Mouse (Mus musculus): ENCODE measurements around the gene Cpt1c. TPM values are rescaled to one million over a fixed set of nuclear protein-coding genes. Genes with fewer than 3 reads are reported as not detected.
A peak's percentile ranks its signal among the peaks of the same experiment; 100 is the strongest.

Cpt1c gene
- total RNA-seq, 2 experiments from 2014 or later: 9.3 to 12.8 TPM

DNA sequence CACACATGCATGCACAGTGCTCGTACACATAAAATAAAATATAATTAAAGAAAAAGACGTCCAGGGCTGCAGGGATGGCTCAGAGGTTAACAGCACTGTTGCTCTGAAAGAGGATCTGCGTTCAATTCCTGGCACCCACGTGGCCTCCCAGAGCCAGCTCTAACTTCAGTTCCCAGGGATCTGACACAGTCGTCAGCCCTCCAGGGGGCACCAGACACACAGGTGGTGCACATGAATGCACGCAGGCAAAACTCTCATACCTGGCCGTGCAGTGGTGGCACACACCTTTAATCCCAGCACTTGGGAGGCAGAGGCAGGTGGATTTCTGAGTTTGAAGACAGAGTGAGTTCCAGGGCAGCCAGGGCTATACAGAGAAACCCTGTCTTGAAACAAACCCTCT is 8.7 kb downstream of the Cpt1c start:
- DNase-seq (ENCODE audit: low spot score in 2 of 2): no peak

DNA sequence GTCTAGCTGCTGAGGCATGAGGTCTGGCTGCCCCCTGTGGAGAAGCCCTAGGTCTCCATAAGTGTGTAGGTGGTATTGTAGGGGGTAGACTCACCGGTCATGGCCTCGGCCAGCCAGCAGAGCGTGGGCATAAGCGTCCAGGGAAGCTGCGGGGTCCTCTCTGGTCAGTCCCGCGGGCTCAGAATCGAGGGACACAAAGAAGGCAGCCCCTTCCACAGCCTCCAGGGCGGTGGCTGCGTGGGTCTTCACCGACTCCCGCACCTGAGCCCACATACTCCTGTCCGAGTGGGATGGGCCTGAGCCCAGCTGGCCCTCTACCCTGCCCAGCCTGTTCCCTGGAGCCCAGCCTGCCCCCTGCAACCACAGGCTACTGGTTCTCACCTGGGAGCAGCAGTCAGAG is 9.7 kb downstream of the Cpt1c start:
- DNase-seq (ENCODE audit: low spot score in 2 of 2): no peak

DNA sequence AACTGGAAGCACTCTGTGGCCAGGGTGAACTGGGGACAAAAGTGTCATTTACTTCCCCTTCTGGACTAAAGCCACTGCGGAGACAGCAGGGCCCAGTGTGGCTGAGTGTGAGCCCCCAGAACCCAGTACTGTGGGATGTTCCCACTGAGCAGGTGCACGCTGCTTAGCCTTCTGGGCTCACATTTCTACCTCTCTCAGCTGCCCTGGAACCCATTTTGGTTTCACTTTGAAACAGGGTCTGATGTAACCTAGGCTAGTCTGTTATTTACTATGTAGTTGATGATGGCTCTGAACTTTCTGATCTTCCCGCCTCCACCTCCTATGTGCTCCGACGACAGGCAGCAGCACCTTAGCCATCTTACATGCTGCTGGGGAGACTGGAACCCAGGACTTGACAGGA is 11.8 kb downstream of the Cpt1c start:
- no peak for DNase-seq (ENCODE audit: low spot score in 2 of 2)

DNA sequence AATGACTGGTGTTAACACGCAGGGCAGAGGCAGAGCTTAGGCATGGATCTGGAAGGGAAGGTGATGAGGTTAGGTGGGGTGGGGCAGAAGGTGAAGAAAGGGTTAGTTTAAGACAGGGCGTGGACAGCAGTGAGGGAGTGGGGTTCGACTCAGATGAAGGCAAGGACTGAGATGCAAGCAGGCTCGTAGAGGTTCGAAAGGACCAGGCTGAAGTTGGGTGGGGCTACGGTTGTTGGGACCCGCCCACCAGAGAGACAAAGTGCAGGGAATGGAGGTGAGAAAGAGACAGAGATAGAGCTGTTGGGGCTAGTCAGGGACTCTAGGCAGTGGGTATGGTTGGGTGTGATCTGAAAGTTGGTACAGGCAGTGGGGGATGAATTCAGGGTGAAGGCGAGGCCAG is 12.3 kb downstream of the Cpt1c start:
- no peak for DNase-seq (ENCODE audit: low spot score in 2 of 2)

- DNase-seq (ENCODE audit: low spot score in 2 of 2): no peak
These were observed 14.1 kb downstream of the Cpt1c start for GRCm38 (mm10) chr7:44960512-44960910.

DNA sequence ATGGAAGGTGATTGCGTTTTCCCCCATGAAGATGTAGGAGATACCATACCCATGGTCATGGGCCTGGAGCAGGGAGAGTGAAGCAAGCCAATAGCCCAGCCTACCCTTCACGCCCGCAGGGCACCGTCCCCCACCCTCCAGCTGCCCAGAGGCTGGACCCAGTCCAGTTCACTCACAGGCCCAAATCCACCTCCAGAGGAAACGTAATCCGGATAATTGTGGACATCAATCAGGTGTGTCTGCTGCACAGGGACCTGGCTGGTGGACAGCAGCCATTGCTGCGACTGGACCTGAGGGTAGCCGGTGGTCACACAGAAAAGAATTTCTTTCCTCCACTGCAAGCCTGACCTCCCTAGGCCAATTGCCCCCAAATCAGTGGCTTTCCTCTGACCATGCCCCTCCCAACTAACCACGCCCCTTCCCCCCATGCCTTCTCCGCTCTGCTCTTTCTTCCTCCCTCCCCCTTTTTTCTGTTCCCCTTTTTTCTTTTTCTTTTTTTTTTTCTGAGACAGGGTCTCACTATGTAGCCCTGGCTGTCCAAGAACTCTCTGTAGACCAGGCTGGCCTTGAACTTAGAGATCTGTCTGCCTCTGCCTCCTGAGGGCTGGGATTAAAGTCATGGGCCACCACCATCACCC is 14.7 kb downstream of the Cpt1c start:
- no peak for DNase-seq (ENCODE audit: low spot score in 2 of 2)

GRCm38 (mm10) chr7:44959281-44959680 is 15.4 kb downstream of the Cpt1c start:
- DNase-seq (ENCODE audit: low spot score in 2 of 2): no peak

DNA sequence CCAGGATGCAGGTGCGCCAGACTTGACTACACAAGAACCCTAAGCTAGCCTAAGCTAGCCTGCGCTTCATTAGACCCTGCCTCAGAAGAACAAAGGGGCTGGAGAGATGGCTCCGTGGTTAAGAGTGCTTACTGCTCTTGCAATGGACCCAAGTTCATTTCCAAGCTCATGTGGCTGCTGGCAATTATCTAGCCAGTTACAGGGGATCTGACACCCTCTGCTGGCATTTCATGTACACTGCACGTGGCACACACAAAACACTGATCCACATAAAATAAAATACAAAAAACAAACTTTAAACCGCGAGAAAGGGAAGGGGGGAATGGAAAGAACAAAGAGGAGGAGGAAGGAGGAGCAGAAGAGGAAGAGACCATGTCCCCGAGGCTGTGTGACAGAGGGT is 16.4 kb downstream of the Cpt1c start:
- no peak for DNase-seq (ENCODE audit: low spot score in 2 of 2)

DNA sequence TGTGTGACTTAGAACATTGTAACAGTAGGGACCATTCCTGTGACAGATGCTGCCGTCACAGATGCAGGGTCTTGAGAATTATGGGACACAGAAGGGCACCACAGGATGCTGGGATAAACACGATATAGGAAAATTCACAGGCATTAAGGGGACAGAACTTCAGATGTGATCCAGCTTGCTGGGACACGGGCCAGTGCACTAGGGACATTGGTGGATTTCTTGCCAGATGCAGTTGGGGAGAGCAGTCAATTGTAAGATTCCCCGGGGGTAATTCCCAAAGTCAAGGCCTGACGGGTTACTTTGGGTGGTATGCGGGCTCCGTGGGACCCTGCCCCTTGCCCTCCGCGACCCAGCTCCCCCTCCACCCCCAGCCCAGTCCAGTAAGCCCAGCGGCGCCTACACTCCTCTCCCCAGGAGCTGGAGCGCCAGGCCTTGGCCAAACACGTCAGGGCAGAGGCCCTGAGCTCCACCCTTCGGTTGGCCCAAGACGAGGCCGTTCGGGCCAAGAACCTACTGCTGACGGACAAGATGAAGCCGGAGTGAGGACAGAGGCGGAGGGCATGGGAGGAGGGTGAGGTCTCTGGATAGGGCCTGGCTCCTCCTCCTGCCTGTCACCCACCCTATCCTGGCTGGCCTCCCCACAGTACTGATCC is 17.3 kb downstream of the Cpt1c start:
- no peak for DNase-seq (ENCODE audit: low spot score in 2 of 2)

DNA sequence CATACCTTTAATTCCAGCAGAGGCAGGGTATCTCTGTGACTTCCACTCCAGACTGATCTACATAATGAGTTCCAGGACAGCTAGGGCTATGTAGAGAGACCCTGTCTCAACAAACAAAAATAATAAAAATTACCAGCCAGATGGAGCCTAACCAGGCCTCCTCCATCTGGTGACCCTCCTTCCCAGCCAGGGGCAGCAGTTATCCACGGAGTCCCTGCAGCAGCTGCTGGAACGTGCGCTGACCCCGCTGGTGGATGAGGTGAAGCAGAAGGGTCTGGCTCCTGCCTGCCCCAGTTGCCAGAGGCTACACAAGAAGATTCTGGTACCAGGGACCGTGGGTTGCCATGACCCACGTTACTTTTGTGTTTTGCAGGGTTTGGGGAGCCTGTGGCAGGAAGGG is 18.4 kb downstream of the Cpt1c start:
- no peak for DNase-seq (ENCODE audit: low spot score in 2 of 2)

- DNase-seq (ENCODE audit: low spot score in 2 of 2): no peak
These were observed 19.0 kb downstream of the Cpt1c start for GRCm38 (mm10) chr7:44955628-44956027.

DNA sequence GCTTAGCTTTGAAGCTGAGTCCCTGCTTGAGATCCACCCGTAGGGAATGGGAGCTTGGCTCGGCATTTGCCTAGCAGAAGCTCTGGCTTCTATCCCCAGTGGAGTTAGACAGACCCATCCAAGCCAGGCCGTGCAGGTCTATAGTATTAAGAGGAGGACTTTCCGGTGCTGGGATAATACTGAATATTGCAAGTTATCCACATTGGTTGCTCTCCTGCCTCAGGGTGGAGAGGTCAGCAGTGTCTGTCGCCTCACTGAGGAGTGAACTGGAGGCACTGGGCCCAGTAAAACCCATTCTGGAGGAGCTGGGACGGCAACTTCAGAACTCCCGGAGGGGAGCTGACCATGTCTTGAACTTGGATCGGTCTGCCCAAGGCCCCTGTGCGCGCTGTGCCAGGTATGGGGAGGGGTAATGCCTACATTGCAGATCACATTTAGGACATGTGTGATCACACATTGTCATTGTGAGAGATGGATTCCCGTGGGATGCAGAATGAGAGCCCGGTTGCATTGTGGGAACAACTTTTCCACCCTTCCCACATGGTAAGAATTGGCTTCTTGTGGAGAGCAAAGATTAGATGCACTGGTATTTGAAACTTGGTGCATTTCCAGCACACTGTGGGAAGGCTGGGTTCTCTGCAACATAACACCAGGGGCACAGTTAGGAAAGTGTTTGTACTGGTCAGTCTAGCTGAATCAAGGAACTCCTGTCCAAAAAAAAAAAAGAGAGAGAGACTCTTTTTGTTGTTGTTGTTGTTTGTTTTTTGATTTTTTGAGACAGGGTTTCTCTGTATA is 20.4 kb downstream of the Cpt1c start:
- DNase-seq (ENCODE audit: low spot score in 2 of 2): no peak

- no peak for DNase-seq (ENCODE audit: low spot score in 2 of 2)
These were observed 21.1 kb downstream of the Cpt1c start for GRCm38 (mm10) chr7:44953561-44953960.

GRCm38 (mm10) chr7:44952611-44953306 is 21.9 kb downstream of the Cpt1c start:
- peak; percentile 86 for DNase-seq (ENCODE audit: low spot score in 2 of 2)

DNA sequence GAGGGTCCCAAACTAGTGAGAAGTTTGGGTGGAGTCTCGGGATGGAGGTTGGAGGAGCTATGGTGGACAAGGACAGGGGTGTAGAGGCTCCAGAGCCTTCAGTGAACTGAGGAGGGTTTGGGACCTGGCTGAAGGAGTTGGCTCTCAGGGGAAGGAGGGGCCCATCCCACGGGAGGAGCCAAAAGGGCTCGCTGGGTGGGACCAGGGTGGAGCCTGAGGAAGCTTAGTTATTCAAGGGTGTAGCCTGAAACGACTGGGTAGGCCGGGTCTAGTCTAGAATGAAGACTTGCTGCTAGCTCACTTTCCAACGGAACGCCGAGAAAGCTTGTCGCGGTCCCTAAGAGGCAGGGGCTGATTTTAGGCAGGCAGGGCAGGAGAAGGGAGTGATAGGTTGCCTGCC is 22.7 kb downstream of the Cpt1c start:
- peak; percentile 62 to 73 for DNase-seq (ENCODE audit: low spot score in 2 of 2)

GRCm38 (mm10) chr7:44949922-44950321 is 24.7 kb downstream of the Cpt1c start:
- DNase-seq (ENCODE audit: low spot score in 2 of 2): no peak

GRCm38 (mm10) chr7:44942904-44943303 is 31.7 kb downstream of the Cpt1c start, which contains the start of gene Tsks:
TSS of gene Tsks (plus strand) at chr7:44943204.
- no peak for DNase-seq (ENCODE audit: low spot score in 2 of 2)

- DNase-seq (ENCODE audit: low spot score in 2 of 2): no peak
These were observed 36.0 kb downstream of the Cpt1c start for GRCm38 (mm10) chr7:44938680-44939079.

GRCm38 (mm10) chr7:44929204-44930151 is 45.2 kb downstream of the Cpt1c start, which contains the start of gene Ap2a1:
TSS of gene Ap2a1 (minus strand) at chr7:44929496.
- peak; percentile 92 for DNase-seq (ENCODE audit: low spot score in 2 of 2)

- no peak for DNase-seq (ENCODE audit: low spot score in 2 of 2)
These were observed 46.1 kb downstream of the Cpt1c start for GRCm38 (mm10) chr7:44928570-44928969.

All from adrenal gland, adult 18-20 months (tissue).